Mouse (Mus musculus) forebrain, embryonic 10.5 days (tissue): ENCODE measurements at regions not wholly inside any gene's neighbourhood (a gene's known extent, or its start where the extent isn't known, plus 50 kb on each side); places are given as distances from the start of the nearest gene placed in this dataset.

Source experiments
- DNase-seq: peaks from one replicate; pipeline ENCODE4 v3.0.0-alpha.2; 2017; ENCODE audit warnings: low spot score; ENCODE audit errors: extremely low spot score
- H3K27ac ChIP-seq: fragments of 300-500 bp; sonication (generic); 2 replicates; pipeline ENCODE4 v1.5.1; 2016; ENCODE audit warnings: mild to moderate bottlenecking
- H3K27me3 ChIP-seq: fragments of 300-500 bp; sonication (generic); 2 replicates; pipeline ENCODE4 v1.6.1; 2016; ENCODE audit warnings: mild to moderate bottlenecking; ENCODE audit not compliant: poor library complexity, severe bottlenecking
- H3K36me3 ChIP-seq: fragments of 300-500 bp; sonication (generic); replicated peaks from 2 replicates; pipeline ENCODE4 v1.6.1; 2016; ENCODE audit warnings: mild to moderate bottlenecking, moderate library complexity
- H3K4me1 ChIP-seq: fragments of 300-500 bp; sonication (generic); 2 replicates; pipeline ENCODE4 v1.6.1; 2016
- H3K4me3 ChIP-seq: fragments of 300-500 bp; sonication (generic); 2 replicates; pipeline ENCODE4 v1.5.1; 2016; ENCODE audit warnings: mild to moderate bottlenecking, moderate library complexity
- H3K9me3 ChIP-seq: fragments of 300-500 bp; sonication (generic); 2 replicates; pipeline ENCODE4 v1.6.1; 2016; ENCODE audit warnings: mild to moderate bottlenecking, moderate library complexity
- WGBS: fragments of 180-500 bp; shearing (Covaris S2); methylation state at CpG from one replicate; pipeline ENCODE4 v1.1.7; 2016; 5-methylcytosine and 5-hydroxymethylcytosine counted together

- Histone ChIP-seq H3K9me3 (no peaks in the 10 kb centered on the region), H3K4me3 (no peak overlapping the region), H3K36me3 (no peaks in the 10 kb centered on the region), H3K4me1 (peaks cover 15% of the 10 kb centered on the region), H3K27me3 (peaks cover 24% of the 10 kb centered on the region; the same call in 1 of the 2 replicates), H3K27ac (no peak overlapping the region)
- DNase-seq: no peak
- 90% methylated on average over 3 of the region's 3 CpGs for WGBS
Observed at GRCm38 (mm10) chr6:99946481-99946880, 220.3 kb upstream of the Prok2 start.

GRCm38 (mm10) chr6:99945691-99946090 lies 219.5 kb upstream of the Prok2 start:
- Histone ChIP-seq H3K27me3 (peaks cover 24% of the 10 kb centered on the region; the same call in 1 of the 2 replicates), H3K4me1 (peaks cover 12% of the 10 kb centered on the region), H3K36me3 (no peaks in the 10 kb centered on the region), H3K27ac (no peak overlapping the region), H3K4me3 (no peak overlapping the region), H3K9me3 (no peaks in the 10 kb centered on the region)
- 84% methylated on average over 2 of the region's 2 CpGs for WGBS
- no peak for DNase-seq

- Histone ChIP-seq H3K36me3 (no peaks in the 10 kb centered on the region), H3K9me3 (no peaks in the 10 kb centered on the region), H3K27ac (no peak overlapping the region), H3K4me3 (no peak overlapping the region), H3K27me3 (peaks cover 37% of the 10 kb centered on the region), H3K4me1 (peaks cover 24% of the 10 kb centered on the region)
- WGBS: 91% methylated on average over 1 of the region's 1 CpGs
- no peak for DNase-seq
Observed at GRCm38 (mm10) chr6:99942958-99943357, 216.8 kb upstream of the Prok2 start.

DNA sequence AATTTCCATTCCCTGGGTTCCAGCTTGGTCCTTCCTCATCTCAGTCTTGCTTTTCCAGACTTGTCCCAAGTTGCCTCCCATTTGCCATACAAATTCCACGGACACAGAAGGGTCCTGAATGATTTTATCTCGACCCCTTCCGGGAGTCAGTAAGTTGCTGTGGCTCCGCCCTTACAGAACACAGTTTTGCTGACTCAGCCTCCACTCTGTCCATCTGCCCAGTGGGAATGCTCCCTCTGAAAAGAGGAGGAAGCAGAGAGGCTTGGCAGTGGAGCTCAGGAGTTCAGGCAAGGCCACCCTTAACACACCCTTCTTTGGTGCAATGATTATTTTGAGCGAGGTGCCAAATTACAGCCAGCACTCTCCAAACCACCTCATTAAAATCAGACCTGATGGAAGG lies 213.9 kb upstream of the Prok2 start:
- H3K4me1 ChIP-seq: peaks cover 12% of the 10 kb centered on the region
- no peaks in the 10 kb centered on the region for H3K9me3 ChIP-seq
- DNase-seq: no peak
- no peak overlapping the region for H3K27ac ChIP-seq
- 73% methylated on average over 5 of the region's 5 CpGs for WGBS
- H3K4me3 ChIP-seq: no peak overlapping the region
- peaks cover 21% of the 10 kb centered on the region for H3K27me3 ChIP-seq
- H3K36me3 ChIP-seq: no peaks in the 10 kb centered on the region

DNA sequence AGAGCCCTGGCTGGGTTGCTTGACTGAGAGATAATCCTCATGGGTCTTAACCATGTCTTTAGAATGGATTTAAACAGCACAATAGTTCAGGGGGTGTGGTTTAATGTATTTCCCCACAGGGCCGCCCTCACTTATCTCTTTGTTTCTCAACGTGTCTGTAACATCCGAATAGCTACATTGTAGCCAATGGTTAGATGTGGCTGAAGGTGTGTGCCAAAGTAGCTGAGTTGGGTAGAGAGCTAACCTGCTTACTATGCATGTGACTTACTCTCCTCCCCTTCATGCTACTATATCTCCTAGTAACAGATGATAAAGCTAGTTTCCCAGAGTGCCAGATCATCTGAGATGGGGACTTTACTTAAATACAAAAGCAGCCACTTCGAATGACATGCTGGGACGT lies 213.2 kb upstream of the Prok2 start:
- 55% methylated on average over 5 of the region's 5 CpGs for WGBS
- DNase-seq: no peak

GRCm38 (mm10) chr6:99938949-99939348 lies 212.8 kb upstream of the Prok2 start:
- DNase-seq: no peak
- Histone ChIP-seq H3K36me3 (no peaks in the 10 kb centered on the region), H3K4me1 (peaks cover 12% of the 10 kb centered on the region), H3K4me3 (no peak overlapping the region), H3K27ac (no peak overlapping the region), H3K9me3 (no peaks in the 10 kb centered on the region), H3K27me3 (peaks cover 18% of the 10 kb centered on the region)
- WGBS: 73% methylated on average over 7 of the region's 7 CpGs

More for the DNA sequence above, 213.2 kb upstream of the Prok2 start:
- no peak overlapping the region for H3K4me3 ChIP-seq
- no peaks in the 10 kb centered on the region for H3K36me3 ChIP-seq
- no peaks in the 10 kb centered on the region for H3K9me3 ChIP-seq
- H3K4me1 ChIP-seq: peaks cover 12% of the 10 kb centered on the region
- peaks cover 18% of the 10 kb centered on the region for H3K27me3 ChIP-seq
- H3K27ac ChIP-seq: no peak overlapping the region

DNA sequence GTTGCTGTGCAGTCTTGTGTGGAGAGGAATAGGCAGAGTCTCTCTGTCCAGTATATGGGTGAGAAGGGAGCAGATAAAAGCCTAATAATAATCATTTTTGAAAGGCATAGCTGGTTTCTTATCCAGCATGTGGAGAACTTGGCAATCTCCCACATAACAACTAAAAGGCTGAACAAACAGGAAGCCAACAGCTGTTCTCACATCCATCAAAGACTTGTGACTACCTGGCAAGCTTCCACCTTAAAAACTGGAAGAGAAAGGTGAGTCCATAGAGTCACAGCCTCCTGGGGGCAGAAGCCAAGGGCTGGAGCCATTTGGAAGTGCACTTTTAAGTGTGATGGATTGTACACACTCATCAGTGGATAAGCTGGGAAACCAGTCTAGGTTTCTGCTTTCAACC lies 210.5 kb upstream of the Prok2 start:
- H3K4me1 ChIP-seq: peaks cover 12% of the 10 kb centered on the region
- H3K27ac ChIP-seq: no peak overlapping the region
- DNase-seq: no peak
- H3K36me3 ChIP-seq: no peaks in the 10 kb centered on the region
- H3K4me3 ChIP-seq: no peak overlapping the region
- no peaks in the 10 kb centered on the region for H3K9me3 ChIP-seq
- H3K27me3 ChIP-seq: peaks cover 13% of the 10 kb centered on the region

DNA sequence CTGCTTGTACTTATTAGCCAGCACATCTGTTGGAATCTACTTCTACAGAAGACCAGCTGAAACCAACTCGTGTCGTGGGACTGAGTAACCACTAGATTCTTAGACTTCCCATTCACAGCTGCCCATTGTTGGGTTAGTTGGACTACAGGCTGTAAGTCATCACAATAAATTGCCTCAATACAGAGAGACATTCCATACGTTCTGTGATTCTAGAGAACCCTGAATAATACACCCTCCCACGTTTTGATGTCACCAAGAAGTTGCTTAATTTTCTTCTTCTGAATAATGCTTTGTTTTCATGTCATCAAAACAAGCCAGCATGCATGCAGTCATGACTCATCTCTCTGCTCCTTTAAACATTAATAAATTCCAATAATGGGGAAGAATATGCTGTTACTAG lies 209.2 kb upstream of the Prok2 start:
- DNase-seq: no peak
- no peaks in the 10 kb centered on the region for H3K9me3 ChIP-seq
- H3K4me3 ChIP-seq: no peak overlapping the region
- no peaks in the 10 kb centered on the region for H3K36me3 ChIP-seq
- no peak overlapping the region for H3K27ac ChIP-seq
- H3K4me1 ChIP-seq: peaks cover 12% of the 10 kb centered on the region
- WGBS: 89% methylated on average over 4 of the region's 4 CpGs
- peaks cover 13% of the 10 kb centered on the region for H3K27me3 ChIP-seq

- Histone ChIP-seq H3K36me3 (no peaks in the 10 kb centered on the region), H3K4me1 (peaks cover 9% of the 10 kb centered on the region), H3K4me3 (no peak overlapping the region), H3K27me3 (peaks cover 10% of the 10 kb centered on the region), H3K27ac (no peak overlapping the region), H3K9me3 (no peaks in the 10 kb centered on the region)
- no peak for DNase-seq
- 91% methylated on average over 5 of the region's 5 CpGs for WGBS
Observed at GRCm38 (mm10) chr6:99934394-99934793, 208.2 kb upstream of the Prok2 start.

- no peaks in the 10 kb centered on the region; the same call in 1 of the 2 replicates for H3K4me1 ChIP-seq
- H3K27ac ChIP-seq: no peak overlapping the region
- peaks cover 4% of the 10 kb centered on the region; the same call in 1 of the 2 replicates for H3K27me3 ChIP-seq
- 82% methylated on average over 5 of the region's 5 CpGs for WGBS
- no peaks in the 10 kb centered on the region for H3K9me3 ChIP-seq
- no peak overlapping the region for H3K4me3 ChIP-seq
- DNase-seq: no peak
- no peaks in the 10 kb centered on the region for H3K36me3 ChIP-seq
Observed at GRCm38 (mm10) chr6:99933404-99933803, 207.2 kb upstream of the Prok2 start.

DNA sequence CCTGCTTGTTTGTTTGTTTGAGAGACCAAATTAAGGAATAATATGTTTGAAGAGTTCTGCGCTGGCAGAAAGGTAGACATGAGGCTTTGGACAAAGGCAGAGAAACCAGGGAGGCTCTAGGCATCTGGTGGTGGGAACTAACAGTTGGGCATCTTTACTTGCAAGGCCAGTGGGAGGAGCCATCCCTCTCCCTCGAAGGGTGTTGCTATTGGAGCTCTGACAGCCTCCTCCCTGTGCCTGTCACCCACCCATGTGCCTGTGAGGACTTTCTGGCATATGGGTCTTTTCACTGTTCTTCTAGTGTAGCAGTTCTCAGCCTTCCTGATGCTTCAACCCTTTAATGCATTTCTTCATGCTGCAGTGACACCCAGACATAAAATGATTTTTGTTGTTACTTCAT lies 206.7 kb upstream of the Prok2 start:
- H3K27me3 ChIP-seq: no peaks in the 10 kb centered on the region
- no peaks in the 10 kb centered on the region for H3K9me3 ChIP-seq
- H3K4me3 ChIP-seq: no peak overlapping the region
- no peaks in the 10 kb centered on the region for H3K36me3 ChIP-seq
- no peak overlapping the region for H3K27ac ChIP-seq
- 59% methylated on average over 2 of the region's 2 CpGs for WGBS
- no peaks in the 10 kb centered on the region; the same call in 1 of the 2 replicates for H3K4me1 ChIP-seq
- no peak for DNase-seq

DNA sequence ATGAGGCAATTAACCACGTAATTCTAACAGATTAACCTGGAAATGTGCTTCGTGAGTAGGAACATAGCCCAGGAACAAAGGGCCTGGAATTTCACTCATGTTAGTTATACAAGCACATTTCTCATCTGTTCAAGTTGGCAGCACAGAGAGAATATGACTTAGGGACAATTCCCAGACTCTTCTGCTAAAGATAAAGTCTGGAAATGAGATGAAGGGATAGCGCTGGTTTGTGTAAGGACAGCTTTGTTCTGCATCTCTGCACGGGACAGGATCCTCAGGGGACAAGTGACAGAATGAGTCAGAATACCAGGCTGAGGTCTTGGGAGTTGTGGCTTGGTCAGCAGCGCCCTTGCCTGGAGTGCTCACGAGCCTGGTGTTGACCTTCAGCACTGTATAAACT lies 206.2 kb upstream of the Prok2 start:
- Histone ChIP-seq H3K27ac (no peak overlapping the region), H3K4me3 (no peak overlapping the region), H3K9me3 (no peaks in the 10 kb centered on the region), H3K27me3 (no peaks in the 10 kb centered on the region), H3K36me3 (no peaks in the 10 kb centered on the region), H3K4me1 (no peaks in the 10 kb centered on the region; the same call in 1 of the 2 replicates)
- DNase-seq: no peak
- 84% methylated on average over 6 of the region's 6 CpGs for WGBS

GRCm38 (mm10) chr6:99931588-99931987 lies 205.4 kb upstream of the Prok2 start:
- DNase-seq: no peak
- 81% methylated on average over 4 of the region's 4 CpGs for WGBS

DNA sequence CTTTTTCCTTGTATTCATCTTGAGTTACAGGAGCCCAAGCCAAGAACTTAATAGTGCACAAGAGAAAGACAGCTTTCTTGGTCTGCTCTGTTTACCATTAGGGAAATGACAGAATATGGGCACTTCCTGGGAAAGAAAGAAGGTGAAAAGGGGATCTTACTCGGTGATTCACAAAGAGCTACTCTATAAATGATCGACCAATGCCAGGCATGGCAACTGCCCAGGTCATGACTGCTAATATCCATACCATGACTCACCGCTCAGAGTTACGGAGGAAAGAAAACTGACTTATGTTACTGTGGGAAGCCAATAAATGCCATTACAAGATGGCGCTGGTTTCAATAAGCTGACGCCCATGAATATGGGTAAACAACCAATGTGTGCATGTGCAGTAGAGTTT lies 204.1 kb upstream of the Prok2 start:
- Histone ChIP-seq H3K4me1 (no peaks in the 10 kb centered on the region; the same call in 1 of the 2 replicates), H3K27me3 (0 out of 2 replicates have a peak, but pooled peaks cover 3% of the 10 kb centered on the region), H3K27ac (no peak overlapping the region), H3K4me3 (no peak overlapping the region), H3K36me3 (no peaks in the 10 kb centered on the region), H3K9me3 (no peaks in the 10 kb centered on the region)
- DNase-seq: no peak
- 95% methylated on average over 6 of the region's 6 CpGs for WGBS

More at GRCm38 (mm10) chr6:99931588-99931987, 205.4 kb upstream of the Prok2 start:
- H3K36me3 ChIP-seq: no peaks in the 10 kb centered on the region
- H3K9me3 ChIP-seq: no peaks in the 10 kb centered on the region
- no peaks in the 10 kb centered on the region for H3K27me3 ChIP-seq
- H3K4me1 ChIP-seq: no peaks in the 10 kb centered on the region; the same call in 1 of the 2 replicates
- no peak overlapping the region for H3K27ac ChIP-seq
- H3K4me3 ChIP-seq: no peak overlapping the region
